Mouse (Mus musculus) heart, embryonic 15.5 days (tissue): ENCODE measurements around the gene Olfr552. TPM values are rescaled to one million over a fixed set of nuclear protein-coding genes. Genes with fewer than 3 reads are reported as not detected.
A peak's percentile ranks its signal among the peaks of the same experiment; 100 is the strongest.

ENCODE experiments used
- ATAC-seq: fragments of 200-750 bp; cut with Nextera tagmentation; replicated peaks from 2 replicates; pipeline ENCODE4 v1.8.0; 2017; ENCODE audit warnings: low read depth, moderate TSS enrichment; ENCODE audit not compliant: insufficient number of reproducible peaks, insufficient read depth, low FRiP score
- H3K27ac ChIP-seq: fragments of 300-500 bp; sonication (generic); 2 replicates; pipeline ENCODE4 v1.5.1; 2015; ENCODE audit warnings: mild to moderate bottlenecking, inconsistent platforms
- H3K27me3 ChIP-seq: fragments of 300-500 bp; sonication (generic); 2 replicates; pipeline ENCODE4 v1.6.1; 2015; ENCODE audit warnings: inconsistent platforms
- H3K36me3 ChIP-seq: fragments of 300-500 bp; sonication (generic); 2 replicates; pipeline ENCODE4 v1.6.1; 2015; ENCODE audit warnings: mild to moderate bottlenecking, inconsistent platforms
- H3K4me1 ChIP-seq: fragments of 300-500 bp; sonication (generic); replicated peaks from 2 replicates; pipeline ENCODE4 v1.6.1; 2015; ENCODE audit warnings: inconsistent platforms
- H3K4me2 ChIP-seq: fragments of 300-500 bp; sonication (generic); 2 replicates; pipeline ENCODE4 v1.6.1; 2015; ENCODE audit warnings: inconsistent platforms, mild to moderate bottlenecking, moderate library complexity
- H3K4me3 ChIP-seq: fragments of 300-500 bp; sonication (generic); 2 replicates; pipeline ENCODE4 v1.5.1; 2015; ENCODE audit warnings: mild to moderate bottlenecking, inconsistent platforms
- H3K9ac ChIP-seq: fragments of 300-500 bp; sonication (generic); 2 replicates; pipeline ENCODE4 v1.6.1; 2015; ENCODE audit warnings: mild to moderate bottlenecking, inconsistent platforms
- H3K9me3 ChIP-seq: fragments of 300-500 bp; sonication (generic); replicated peaks from 2 replicates; pipeline ENCODE4 v1.6.1; 2016; ENCODE audit warnings: inconsistent platforms
- WGBS: fragments of 180-500 bp; shearing (Covaris S2); methylation state at CpG from one replicate; pipeline ENCODE4 v1.1.7; 2015; ENCODE audit warnings: mixed read lengths; 5-methylcytosine and 5-hydroxymethylcytosine counted together
- polyA plus RNA-seq: library from polyadenylated mRNA; unstranded; fragments of >200 nt; fragmentation: Nextera tagmentation; extraction: Ambion mirVana; gene quantifications from 2 replicates; pipeline ENCODE4 v1.2.1, GENCODE M21; 2015

Olfr552 gene
- not detected in 2 replicates for polyA plus RNA-seq

DNA sequence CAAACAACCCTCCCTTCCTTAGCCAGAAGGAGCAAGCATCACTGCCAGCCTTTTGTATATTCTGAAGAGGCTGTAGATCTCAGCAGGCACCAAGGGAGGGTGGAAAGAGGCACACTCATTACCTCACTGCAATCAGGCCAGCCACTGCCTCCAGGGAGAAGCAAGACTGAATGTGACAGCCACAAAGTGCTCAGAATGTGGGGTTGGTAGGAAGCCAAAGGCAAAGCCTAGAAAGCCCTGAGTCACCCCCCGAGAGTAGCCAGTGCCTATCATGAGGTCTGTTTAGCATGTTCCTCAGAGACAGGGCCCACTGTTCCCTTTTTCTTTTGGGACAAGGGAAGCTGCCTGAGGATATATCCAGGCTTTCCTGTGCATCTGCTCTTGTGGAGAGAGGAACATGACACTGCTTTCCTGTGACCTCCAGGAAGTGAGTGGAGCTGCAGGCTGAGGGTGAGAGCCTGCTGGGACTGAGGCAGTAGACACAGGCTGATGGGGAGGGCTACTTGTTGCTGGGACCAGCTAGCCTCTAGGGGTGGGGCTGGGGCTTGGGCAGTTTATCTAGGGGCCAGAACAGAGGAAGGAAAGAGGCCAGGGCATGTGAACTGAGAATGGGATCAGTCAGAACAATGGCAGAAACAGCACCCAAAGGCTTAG is at the start of gene Olfr552:
TSS of gene Olfr552 (plus strand) at position 393 of the 654 bp plus-strand sequence.
- no peaks in the 10 kb centered on the region for H3K27me3 ChIP-seq
- H3K9ac ChIP-seq, result no peak within 1 kb of the TSS
- no peak for ATAC-seq
- H3K4me3 ChIP-seq, result no peak within 1 kb of the TSS
- H3K36me3 ChIP-seq, result no peaks in the 10 kb centered on the region
- 63% methylated on average over 1 of the region's 1 CpGs for WGBS
- H3K4me1 ChIP-seq, result no peaks in the 10 kb centered on the region
- no peak within 1 kb of the TSS for H3K27ac ChIP-seq
- H3K9me3 ChIP-seq, result no peaks in the 10 kb centered on the region
- no peak within 1 kb of the TSS for H3K4me2 ChIP-seq

DNA sequence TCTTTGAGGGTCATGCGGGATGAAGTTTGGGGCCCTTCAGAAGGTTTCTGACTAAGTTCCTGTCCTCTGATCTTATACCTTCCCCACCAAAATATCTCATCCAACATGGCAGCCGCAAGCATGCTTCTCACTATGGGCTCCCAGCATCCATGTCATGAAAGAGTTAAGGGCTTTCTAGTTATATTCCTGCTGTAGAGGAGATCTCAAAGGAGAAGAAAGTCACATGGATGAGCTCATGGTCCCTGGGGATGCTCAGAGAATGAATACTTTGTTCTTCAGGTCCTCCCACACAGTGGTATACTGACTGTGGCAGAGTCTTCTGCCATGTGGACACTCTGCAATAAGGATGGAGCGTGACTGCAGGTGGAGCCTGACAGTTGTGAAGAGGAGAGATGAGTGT is 48.0 kb upstream of the Olfr552 start, which contains the start of gene Olfr549:
TSS of gene Olfr549 (plus strand) at position 301 of the 400 bp plus-strand sequence.
- ATAC-seq, result no peak
- Histone ChIP-seq H3K27me3 (no peaks in the 10 kb centered on the region), H3K36me3 (no peaks in the 10 kb centered on the region), H3K4me3 (no peak within 1 kb of the TSS), H3K4me2 (no peak within 1 kb of the TSS), H3K9ac (no peak within 1 kb of the TSS), H3K9me3 (no peaks in the 10 kb centered on the region), H3K4me1 (no peaks in the 10 kb centered on the region), H3K27ac (no peak within 1 kb of the TSS)
- 80% methylated on average over 3 of the region's 3 CpGs for WGBS

DNA sequence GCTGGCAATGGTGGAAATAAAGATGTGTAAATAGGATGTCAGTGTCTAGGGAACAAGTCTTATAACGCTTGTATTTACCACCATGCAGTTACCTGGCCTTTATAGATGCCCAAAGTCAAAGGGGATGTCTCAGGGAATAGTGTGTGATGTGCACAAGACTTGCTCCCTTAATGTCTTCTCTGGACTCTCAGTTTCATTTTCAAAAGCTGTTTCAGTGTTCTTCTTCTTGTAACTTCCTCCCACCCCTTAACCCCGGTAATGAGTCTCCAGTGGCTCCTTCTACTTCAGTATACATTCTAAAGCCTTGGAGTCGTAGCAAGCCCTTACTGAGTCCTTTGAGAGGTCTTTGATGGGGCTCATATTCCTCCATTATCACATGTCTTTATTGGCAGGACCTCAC is 44.3 kb upstream of the Olfr552 start:
- H3K4me1 ChIP-seq, result no peaks in the 10 kb centered on the region
- WGBS, result 70% methylated on average over 3 of the region's 3 CpGs

DNA sequence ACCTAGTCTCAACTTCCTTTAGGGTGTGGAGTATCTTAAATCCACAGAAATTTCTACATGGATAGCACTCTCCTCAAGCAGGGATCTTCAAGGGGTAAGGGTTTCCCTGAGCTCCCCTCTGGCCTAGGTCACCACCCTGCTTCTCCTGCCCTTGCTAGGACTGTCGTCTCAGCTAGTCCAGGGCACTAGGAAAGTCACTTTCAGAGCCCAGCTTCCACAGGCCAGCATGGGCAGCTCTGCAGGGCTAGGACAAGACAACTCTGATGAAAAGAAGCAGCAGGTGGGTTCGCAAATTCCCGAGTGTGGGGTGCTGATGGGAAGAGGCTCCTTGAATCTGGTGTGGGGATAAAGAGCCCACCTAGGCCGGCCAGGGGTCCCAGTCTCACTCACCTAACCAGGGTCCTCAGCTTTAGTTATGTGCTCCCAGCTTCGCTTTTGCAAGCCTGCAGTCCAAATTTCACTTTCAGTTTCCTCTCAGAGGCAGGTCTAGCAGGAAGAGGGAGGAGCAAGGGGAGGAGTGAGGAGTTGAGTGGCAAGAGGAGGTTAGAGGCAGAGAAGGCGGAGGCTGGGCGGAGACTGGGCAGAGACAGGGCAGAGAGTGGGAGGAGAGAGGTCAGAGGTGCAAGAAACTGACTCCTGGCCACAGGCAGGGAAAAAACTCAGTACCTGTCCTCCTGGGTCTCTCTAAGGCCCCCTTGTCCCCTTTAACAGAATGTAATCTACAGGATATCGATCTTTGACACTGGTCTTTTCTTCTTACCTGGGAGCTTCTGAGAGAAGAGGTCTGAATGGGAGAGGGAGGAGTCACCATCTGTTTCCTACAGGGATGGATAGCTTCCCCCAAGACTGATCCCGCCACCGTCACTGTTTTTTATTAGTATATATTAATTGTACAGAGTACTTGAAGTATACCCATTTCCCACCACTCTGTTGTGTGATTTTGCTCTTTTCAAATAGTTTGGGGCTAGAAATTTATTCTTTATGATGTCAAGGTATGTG is 32.3 kb upstream of the Olfr552 start, which contains the start of gene Trim21:
TSS of gene Trim21 (minus strand) at position 488 of the 999 bp plus-strand sequence.
- 24% methylated on average over 10 of the region's 10 CpGs for WGBS
- peak; percentile 93 for ATAC-seq
- peak within 1 kb of the TSS; percentile 57 for H3K9ac ChIP-seq
- no peaks in the 10 kb centered on the region for H3K36me3 ChIP-seq
- peak within 1 kb of the TSS; percentile 6; the same call in 1 of the 2 replicates for H3K27ac ChIP-seq
- peak within 1 kb of the TSS; percentile 61 for H3K4me3 ChIP-seq
- H3K27me3 ChIP-seq, result no peaks in the 10 kb centered on the region
- H3K4me1 ChIP-seq, result peaks cover 12% of the 10 kb centered on the region
- peak within 1 kb of the TSS; percentile 74 for H3K4me2 ChIP-seq
- H3K9me3 ChIP-seq, result no peaks in the 10 kb centered on the region

More for the DNA sequence above, 44.3 kb upstream of the Olfr552 start:
- no peaks in the 10 kb centered on the region for H3K9me3 ChIP-seq
- no peaks in the 10 kb centered on the region for H3K27me3 ChIP-seq
- H3K9ac ChIP-seq, result no peak overlapping the region
- H3K4me2 ChIP-seq, result no peak overlapping the region
- H3K27ac ChIP-seq, result no peak overlapping the region
- no peak overlapping the region for H3K4me3 ChIP-seq
- H3K36me3 ChIP-seq, result no peaks in the 10 kb centered on the region
- no peak for ATAC-seq

DNA sequence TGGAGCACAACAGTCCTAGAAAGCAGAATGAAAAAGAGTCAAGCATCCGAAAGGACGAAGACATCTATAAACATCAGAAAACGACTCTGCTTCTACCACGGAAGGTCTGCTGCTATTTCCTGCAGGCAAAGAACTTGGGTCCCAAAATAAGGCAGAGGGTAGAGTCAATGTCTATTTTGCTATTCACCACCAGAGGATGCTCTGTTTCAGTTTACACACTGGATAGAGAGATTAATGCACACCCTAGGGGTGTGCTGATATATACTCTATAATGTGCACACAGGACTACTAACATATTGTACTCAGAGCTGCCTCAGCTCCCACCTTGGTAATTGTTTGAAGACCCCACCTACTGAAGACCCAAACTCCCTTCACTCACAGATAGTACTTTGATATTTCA is 31.4 kb upstream of the Olfr552 start:
- no peak overlapping the region for H3K4me3 ChIP-seq
- H3K4me1 ChIP-seq, result peaks cover 12% of the 10 kb centered on the region
- WGBS, result 86% methylated on average over 4 of the region's 4 CpGs
- H3K36me3 ChIP-seq, result no peaks in the 10 kb centered on the region
- H3K9me3 ChIP-seq, result no peaks in the 10 kb centered on the region
- H3K27me3 ChIP-seq, result no peaks in the 10 kb centered on the region
- H3K4me2 ChIP-seq, result no peak overlapping the region
- no peak for ATAC-seq
- no peak overlapping the region for H3K9ac ChIP-seq
- no peak overlapping the region for H3K27ac ChIP-seq

DNA sequence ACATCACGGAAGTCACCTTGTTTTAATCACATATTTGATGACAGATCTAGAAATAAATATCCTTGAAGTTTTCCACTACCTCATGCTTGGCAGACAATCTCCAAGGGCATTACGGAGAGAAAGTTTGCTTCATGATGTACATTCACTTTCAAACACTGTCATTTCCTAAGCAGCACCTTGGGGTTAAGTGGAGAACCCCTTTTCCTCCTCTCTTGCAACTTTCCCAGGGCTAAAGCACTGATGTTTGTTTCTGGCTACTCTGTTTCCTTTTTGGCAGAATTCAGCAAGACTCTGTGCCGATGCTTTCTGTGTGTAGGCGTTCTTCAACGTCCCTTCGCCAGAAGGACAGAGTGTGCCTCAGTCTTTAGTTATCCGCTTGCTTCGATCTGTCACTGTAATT is 26.4 kb upstream of the Olfr552 start, which contains the start of gene Olfr550:
TSS of gene Olfr550 (plus strand) at position 301 of the 400 bp plus-strand sequence.
- 83% methylated on average over 8 of the region's 8 CpGs for WGBS
- no peak within 1 kb of the TSS for H3K4me2 ChIP-seq
- no peaks in the 10 kb centered on the region for H3K9me3 ChIP-seq
- no peak within 1 kb of the TSS for H3K9ac ChIP-seq
- H3K36me3 ChIP-seq, result no peaks in the 10 kb centered on the region
- H3K4me1 ChIP-seq, result no peaks in the 10 kb centered on the region
- no peak within 1 kb of the TSS for H3K4me3 ChIP-seq
- no peak within 1 kb of the TSS for H3K27ac ChIP-seq
- no peaks in the 10 kb centered on the region for H3K27me3 ChIP-seq
- no peak for ATAC-seq

DNA sequence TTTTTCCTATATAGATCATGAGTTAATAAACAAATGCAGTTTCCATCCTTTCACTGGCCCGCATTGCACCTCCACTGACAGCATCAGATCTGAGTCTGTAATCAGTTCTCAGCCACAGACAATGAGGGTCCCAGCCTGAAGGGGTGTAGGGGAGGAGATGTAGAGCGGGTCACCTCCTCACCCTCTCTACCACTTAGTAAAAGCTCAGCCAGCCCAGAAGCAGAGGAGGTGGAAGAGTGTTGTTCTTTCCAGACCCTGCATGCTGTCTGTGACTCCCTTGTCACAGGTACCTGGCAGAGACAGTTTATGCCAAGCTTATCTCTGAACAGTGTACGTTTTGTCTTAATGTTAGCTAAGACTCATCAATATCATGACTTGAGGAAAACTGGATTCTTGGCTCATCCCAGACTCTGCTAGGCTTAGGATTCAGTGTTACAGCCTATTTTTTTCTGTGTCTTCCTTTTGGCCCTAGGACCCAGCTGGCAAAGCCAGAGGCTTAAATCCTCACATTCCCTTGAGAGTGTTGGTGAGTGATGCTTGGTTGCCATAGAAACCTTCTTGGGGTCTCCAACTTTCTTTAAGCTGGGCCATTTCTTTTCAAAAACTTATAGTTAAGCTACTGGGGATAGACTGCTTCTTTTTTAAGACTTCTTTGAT is 24.3 kb upstream of the Olfr552 start:
- no peaks in the 10 kb centered on the region for H3K27me3 ChIP-seq
- no peak overlapping the region for H3K9ac ChIP-seq
- no peak overlapping the region for H3K27ac ChIP-seq
- H3K4me3 ChIP-seq, result no peak overlapping the region
- no peak overlapping the region for H3K4me2 ChIP-seq
- no peak for ATAC-seq
- no peaks in the 10 kb centered on the region for H3K36me3 ChIP-seq
- no peaks in the 10 kb centered on the region for H3K4me1 ChIP-seq
- no peaks in the 10 kb centered on the region for H3K9me3 ChIP-seq
- WGBS, result 60% methylated on average over 3 of the region's 3 CpGs

DNA sequence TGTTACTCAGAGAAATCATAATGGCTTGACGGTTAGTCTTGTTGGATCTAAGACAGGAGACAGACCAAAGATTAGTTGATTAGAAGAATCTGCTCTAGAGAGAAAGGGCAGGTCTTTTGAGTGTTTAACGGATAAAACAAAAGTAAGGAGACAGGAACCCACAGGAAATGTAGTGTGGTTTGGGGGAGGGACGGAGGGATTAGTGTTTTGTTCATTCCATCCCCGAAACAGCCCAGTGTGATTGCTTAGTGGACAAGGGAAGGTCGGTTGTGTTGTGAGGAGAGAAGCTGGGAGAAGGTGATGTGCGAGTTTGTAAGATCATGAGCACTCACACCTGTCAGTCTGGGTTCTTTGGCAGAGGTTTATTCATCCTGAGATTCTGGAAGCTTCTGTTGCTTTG is 21.6 kb upstream of the Olfr552 start:
- ATAC-seq, result no peak
- 59% methylated on average over 6 of the region's 6 CpGs for WGBS
- Histone ChIP-seq H3K27ac (no peak overlapping the region), H3K27me3 (no peaks in the 10 kb centered on the region), H3K4me2 (no peak overlapping the region), H3K9me3 (no peaks in the 10 kb centered on the region), H3K4me3 (no peak overlapping the region), H3K4me1 (no peaks in the 10 kb centered on the region), H3K36me3 (no peaks in the 10 kb centered on the region), H3K9ac (no peak overlapping the region)

DNA sequence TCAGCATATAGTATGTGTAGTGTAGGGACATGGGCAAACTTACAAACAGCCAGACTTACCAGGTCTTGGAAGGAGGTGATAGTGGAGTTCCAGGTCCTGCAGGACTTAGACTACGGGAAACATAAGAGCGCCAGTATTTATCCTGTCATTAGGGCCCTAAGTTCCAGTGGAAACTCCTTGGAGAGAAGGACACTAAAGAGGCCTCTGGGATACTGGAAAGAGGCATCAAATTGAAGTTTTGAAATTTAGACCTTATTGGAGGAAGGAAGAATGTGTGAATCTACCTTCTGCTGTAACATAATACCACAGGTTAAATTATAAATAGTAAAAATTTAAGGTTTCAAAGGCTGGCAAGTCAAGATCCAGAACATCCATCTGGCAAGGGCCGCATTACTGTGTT is 5.8 kb upstream of the Olfr552 start, which contains the start of gene Olfr551:
TSS of gene Olfr551 (minus strand) at position 101 of the 400 bp plus-strand sequence.
- no peaks in the 10 kb centered on the region for H3K27me3 ChIP-seq
- 84% methylated on average over 3 of the region's 3 CpGs for WGBS
- H3K27ac ChIP-seq, result no peak within 1 kb of the TSS
- no peaks in the 10 kb centered on the region for H3K4me1 ChIP-seq
- no peak within 1 kb of the TSS for H3K9ac ChIP-seq
- no peak for ATAC-seq
- no peaks in the 10 kb centered on the region for H3K9me3 ChIP-seq
- H3K4me3 ChIP-seq, result no peak within 1 kb of the TSS
- no peaks in the 10 kb centered on the region for H3K36me3 ChIP-seq
- H3K4me2 ChIP-seq, result no peak within 1 kb of the TSS

DNA sequence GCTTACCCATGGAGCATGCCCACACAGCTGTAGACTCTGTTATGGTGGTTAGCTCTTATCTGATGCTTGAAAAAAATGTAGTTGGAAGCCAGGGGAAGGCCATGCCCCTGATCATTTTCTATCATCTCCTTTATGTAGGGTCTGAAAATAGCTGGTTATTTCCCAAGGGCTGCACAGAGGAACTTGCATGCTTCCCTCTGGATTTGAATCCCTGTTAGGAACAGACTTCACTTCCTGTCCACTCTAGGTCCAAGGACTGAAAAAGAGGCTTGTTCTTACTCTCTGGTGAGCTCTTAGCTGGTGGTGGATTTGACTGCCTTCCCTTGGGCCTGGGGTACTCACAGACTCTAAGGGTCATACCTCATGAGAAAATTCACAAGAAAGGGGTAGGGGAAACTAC is 20.5 kb downstream of the Olfr552 start, which contains the start of gene Olfr553:
TSS of gene Olfr553 (minus strand) at position 101 of the 400 bp plus-strand sequence.
- no peaks in the 10 kb centered on the region for H3K9me3 ChIP-seq
- no peak within 1 kb of the TSS for H3K4me2 ChIP-seq
- no peak for ATAC-seq
- no peaks in the 10 kb centered on the region for H3K27me3 ChIP-seq
- H3K4me3 ChIP-seq, result no peak within 1 kb of the TSS
- no peak within 1 kb of the TSS for H3K9ac ChIP-seq
- H3K27ac ChIP-seq, result no peak within 1 kb of the TSS
- no peaks in the 10 kb centered on the region for H3K36me3 ChIP-seq
- H3K4me1 ChIP-seq, result no peaks in the 10 kb centered on the region

DNA sequence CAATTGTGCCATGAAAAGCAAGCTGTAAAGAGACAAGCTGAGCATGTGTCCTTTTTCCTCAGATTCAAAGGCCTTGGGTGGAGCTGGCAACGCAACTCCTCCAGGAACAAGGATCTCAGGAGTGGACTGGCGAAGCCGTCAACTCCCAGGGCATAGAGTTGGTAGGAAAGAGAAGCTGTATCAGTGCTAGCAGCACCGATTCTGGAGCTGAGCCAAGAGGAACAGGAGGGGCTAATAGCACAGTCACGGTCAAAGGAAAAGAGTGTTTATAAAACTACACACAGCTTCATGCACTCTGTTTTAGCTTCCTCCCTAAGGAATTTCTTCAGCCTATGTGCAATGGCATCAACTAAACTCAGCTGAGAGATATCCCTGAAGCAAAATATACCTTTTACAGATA is 22.0 kb downstream of the Olfr552 start:
- Histone ChIP-seq H3K36me3 (no peaks in the 10 kb centered on the region), H3K9me3 (no peaks in the 10 kb centered on the region), H3K4me1 (no peaks in the 10 kb centered on the region), H3K27me3 (no peaks in the 10 kb centered on the region), H3K4me3 (no peak overlapping the region), H3K27ac (no peak overlapping the region), H3K9ac (no peak overlapping the region), H3K4me2 (no peak overlapping the region)
- ATAC-seq, result peak; percentile 39; the same call in 1 of the 2 replicates
- whole genome bisulfite sequencing, result 35% methylated on average over 5 of the region's 5 CpGs
